Mouse (Mus musculus) small intestine, adult 2 months (tissue): ENCODE measurements around the gene Grk4. TPM values are rescaled to one million over a fixed set of nuclear protein-coding genes. Genes with fewer than 3 reads are reported as not detected.

Source experiments
- H3K27ac ChIP-seq: fragments of 200-500 bp; 2 replicates; pipeline ENCODE4 v1.5.1; 2012; ENCODE audit warnings: low read depth, low read length, control low read depth, inconsistent platforms; ENCODE audit not compliant: insufficient read depth
- H3K27me3 ChIP-seq: fragments of 200-500 bp; 2 replicates; pipeline ENCODE4 v1.6.1; 2012; ENCODE audit warnings: mild to moderate bottlenecking, moderate library complexity, low read length, inconsistent platforms; ENCODE audit not compliant: control insufficient read depth, insufficient read depth
- H3K36me3 ChIP-seq: fragments of 200-500 bp; 2 replicates; pipeline ENCODE4 v1.6.1; 2012; ENCODE audit warnings: mild to moderate bottlenecking, low read length, control low read depth, inconsistent platforms; ENCODE audit not compliant: control insufficient read depth, insufficient read depth
- H3K4me1 ChIP-seq: fragments of 200-500 bp; 2 replicates; pipeline ENCODE4 v1.6.1; 2012; ENCODE audit warnings: low read length, inconsistent platforms, mixed read lengths; ENCODE audit not compliant: control insufficient read depth, insufficient read depth, insufficient read length
- H3K4me3 ChIP-seq: fragments of 200-500 bp; 2 replicates; pipeline ENCODE4 v1.5.1; 2012; ENCODE audit warnings: low read depth, mild to moderate bottlenecking, control low read depth, inconsistent platforms, low read length, moderate library complexity
- CTCF ChIP-seq: fragments of 200-500 bp; IDR thresholded peaks from 2 replicates; pipeline ENCODE4 v1.5.1; 2012; ENCODE audit warnings: low read depth, mild to moderate bottlenecking, control low read depth, inconsistent platforms, low read length, moderate library complexity, mixed read lengths; ENCODE audit not compliant: insufficient replicate concordance, insufficient read length; ENCODE audit errors: extremely low read depth
- POLR2A ChIP-seq: fragments of 200-500 bp; IDR thresholded peaks from 2 replicates; pipeline ENCODE4 v1.6.1; 2012; ENCODE audit warnings: low read depth, mild to moderate bottlenecking, control low read depth, inconsistent platforms, low read length, moderate library complexity
- WGBS: fragments of 180-500 bp; shearing (Covaris S2); methylation state at CpG from one replicate; pipeline ENCODE4 v1.1.7; 2018; 5-methylcytosine and 5-hydroxymethylcytosine counted together
- polyA plus RNA-seq: library from polyadenylated mRNA; depleted of rRNA; stranded (reverse); fragments of >200 nt; gene quantifications from 2 replicates; pipeline ENCODE4 v1.2.3, GENCODE M21; 2012

Grk4 gene
- polyA plus RNA-seq, 1 experiment, result 0.53 TPM

- H3K27me3 ChIP-seq, result no peaks in the 10 kb centered on the region
- H3K27ac ChIP-seq, result no peak overlapping the region
- no peak for TF ChIP-seq CTCF
- TF ChIP-seq POLR2A, result no peak
- no peak overlapping the region for H3K4me3 ChIP-seq
- 32% methylated on average over 7 of the region's 7 CpGs for WGBS
- H3K36me3 ChIP-seq, result peaks cover 19% of the 10 kb centered on the region
- peaks cover 9% of the 10 kb centered on the region; the same call in 1 of the 2 replicates for H3K4me1 ChIP-seq
Observed at GRCm38 (mm10) chr5:34637591-34638156, 22.5 kb upstream of the Grk4 start.

- 90% methylated on average over 3 of the region's 3 CpGs for WGBS
- no peaks in the 10 kb centered on the region for H3K27me3 ChIP-seq
- no peak overlapping the region for H3K4me3 ChIP-seq
- no peak for TF ChIP-seq CTCF
- no peak for TF ChIP-seq POLR2A
- H3K27ac ChIP-seq, result no peak overlapping the region
- H3K4me1 ChIP-seq, result peaks cover 3% of the 10 kb centered on the region; the same call in 1 of the 2 replicates
- peaks cover 35% of the 10 kb centered on the region for H3K36me3 ChIP-seq
Observed at GRCm38 (mm10) chr5:34641991-34642390, 18.2 kb upstream of the Grk4 start.

DNA sequence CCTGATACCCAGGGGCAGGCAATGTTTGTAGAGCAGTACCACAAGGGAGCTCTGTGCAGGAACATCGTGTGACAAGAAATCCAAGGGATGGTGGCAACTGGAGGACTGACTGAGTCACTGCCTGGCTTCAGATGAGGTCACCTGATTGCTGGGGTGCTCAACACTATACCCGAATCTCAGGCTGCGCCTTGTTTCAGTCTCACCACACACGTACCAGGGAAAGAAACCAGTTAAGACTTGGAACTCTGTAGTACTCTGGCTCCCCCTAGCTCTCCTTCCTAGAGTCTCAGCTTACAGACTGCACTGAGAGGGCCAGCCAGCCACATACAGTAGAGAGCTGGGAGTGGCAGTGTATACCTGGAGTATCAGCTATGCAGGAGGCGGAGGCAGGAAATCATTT, 17.2 kb upstream of the Grk4 start:
- Histone ChIP-seq H3K36me3 (peaks cover 38% of the 10 kb centered on the region), H3K27me3 (no peaks in the 10 kb centered on the region), H3K27ac (no peak overlapping the region), H3K4me3 (no peak overlapping the region), H3K4me1 (no peaks in the 10 kb centered on the region)
- 59% methylated on average over 5 of the region's 5 CpGs for WGBS
- no peak for TF ChIP-seq POLR2A
- TF ChIP-seq CTCF, result peak; percentile 47; the same call in 1 of the 2 replicates

DNA sequence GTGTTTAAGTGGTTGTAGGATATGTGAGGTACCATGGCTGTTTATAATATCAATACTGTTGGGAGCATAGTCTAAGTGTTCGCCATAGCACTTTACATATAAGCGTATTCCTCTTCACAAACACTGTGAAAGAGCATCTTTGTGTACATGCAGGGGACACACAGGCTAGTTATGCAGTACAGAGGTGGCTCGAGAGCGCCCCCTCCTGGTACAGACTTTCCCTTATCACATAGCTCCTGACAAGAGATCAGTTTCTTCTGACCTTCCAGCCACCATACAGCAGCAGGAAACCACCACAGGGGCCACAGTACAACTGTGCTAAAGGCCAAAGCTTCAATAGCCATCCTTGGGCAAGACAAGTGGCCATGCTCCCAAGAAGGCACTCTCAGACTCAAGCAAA, 12.6 kb upstream of the Grk4 start:
- Histone ChIP-seq H3K27me3 (no peaks in the 10 kb centered on the region), H3K4me1 (no peaks in the 10 kb centered on the region), H3K4me3 (no peak overlapping the region), H3K27ac (no peak overlapping the region), H3K36me3 (peaks cover 58% of the 10 kb centered on the region)
- 48% methylated on average over 4 of the region's 4 CpGs for WGBS
- peak; percentile 77; the same call in 1 of the 2 replicates for TF ChIP-seq CTCF
- no peak for TF ChIP-seq POLR2A

DNA sequence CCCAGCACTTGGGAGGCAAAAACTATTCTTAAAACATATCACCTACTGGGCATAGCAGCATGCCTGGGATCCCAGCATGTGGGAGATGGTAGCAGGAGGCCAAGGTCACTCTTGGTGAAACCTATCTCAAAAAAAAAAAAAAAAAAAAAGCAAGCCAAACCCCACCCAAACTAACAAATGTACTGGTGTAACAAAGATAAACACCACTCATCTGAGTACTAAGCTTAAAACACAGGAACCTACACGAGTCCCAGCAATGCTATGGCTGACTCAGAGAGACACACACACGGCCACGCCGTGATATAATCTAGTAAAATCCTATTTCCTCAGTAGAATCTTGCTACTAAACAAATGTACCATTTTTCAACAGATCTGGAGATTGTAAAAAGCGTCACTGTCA, 7.2 kb upstream of the Grk4 start:
- Histone ChIP-seq H3K4me3 (no peak overlapping the region), H3K27me3 (no peaks in the 10 kb centered on the region), H3K4me1 (no peaks in the 10 kb centered on the region), H3K27ac (no peak overlapping the region), H3K36me3 (peaks cover 62% of the 10 kb centered on the region)
- WGBS, result 77% methylated on average over 5 of the region's 5 CpGs
- TF ChIP-seq CTCF (no peak), POLR2A (no peak)

DNA sequence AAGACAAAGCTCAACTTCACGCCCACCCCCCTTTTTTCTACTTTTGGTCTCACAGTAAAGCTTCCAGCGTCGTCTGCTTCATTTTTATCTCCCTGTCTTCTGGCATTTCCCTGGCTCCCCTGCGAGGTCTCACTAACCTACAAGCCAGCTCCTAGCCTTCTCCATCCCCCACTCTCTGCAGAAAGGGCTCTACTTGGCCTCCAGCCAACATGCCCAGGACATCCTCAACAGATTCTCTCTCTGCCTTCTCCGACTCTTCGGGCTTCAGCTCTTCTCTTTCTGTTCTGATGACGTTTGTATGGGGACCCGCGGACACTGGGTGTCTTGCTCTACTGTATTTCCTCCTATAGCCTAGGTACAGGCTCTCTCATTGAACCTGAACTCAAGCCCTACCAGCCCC, 5.3 kb upstream of the Grk4 start:
- Histone ChIP-seq H3K4me1 (no peaks in the 10 kb centered on the region; the same call in 1 of the 2 replicates), H3K27ac (no peak overlapping the region), H3K27me3 (no peaks in the 10 kb centered on the region), H3K4me3 (no peak overlapping the region), H3K36me3 (peaks cover 47% of the 10 kb centered on the region)
- TF ChIP-seq POLR2A (no peak), CTCF (no peak)
- WGBS, result 84% methylated on average over 9 of the region's 9 CpGs

GRCm38 (mm10) chr5:34657556-34657955, 2.6 kb upstream of the Grk4 start:
- H3K4me1 ChIP-seq, result no peaks in the 10 kb centered on the region; the same call in 1 of the 2 replicates
- 85% methylated on average over 8 of the region's 8 CpGs for WGBS
- no peak overlapping the region for H3K27ac ChIP-seq
- TF ChIP-seq POLR2A, result no peak
- no peak for TF ChIP-seq CTCF
- no peak overlapping the region for H3K4me3 ChIP-seq
- peaks cover 27% of the 10 kb centered on the region for H3K36me3 ChIP-seq
- no peaks in the 10 kb centered on the region for H3K27me3 ChIP-seq
